Mouse (Mus musculus): ENCODE results near the gene Mog. TPM values are rescaled to one million over a fixed set of nuclear protein-coding genes. Genes with fewer than 3 reads are reported as not detected.
"Not testable (repeated sequence)": the region's sequence is repeated elsewhere in the genome, so short reads cannot be mapped to it uniquely, and the experiment has no call there.

Mog gene
- polyA plus RNA-seq, 1 experiment from 2014 or later: 2.0 TPM

- ATAC-seq: no peak
- Histone ChIP-seq H3K4me2 (ENCODE audit: low read length) (no peak overlapping the region), H3K4me3 (ENCODE audit: low read depth, low read length) (no peak overlapping the region), H3K9me3 (replicated peaks; ENCODE audit: control insufficient read depth, low read length, poor library complexity, severe bottlenecking) (no peaks in the 10 kb centered on the region), H3K36me3 (ENCODE audit: control insufficient read depth, insufficient read depth, low read length) (no peaks in the 10 kb centered on the region), H3K27me3 (ENCODE audit: control insufficient read depth, insufficient read depth, low read depth, low read length) (no peaks in the 10 kb centered on the region), H3K9ac (ENCODE audit: low read depth, low read length) (no peak overlapping the region), H3K4me1 (ENCODE audit: control insufficient read depth, insufficient read depth, low read length) (peaks cover 4% of the 10 kb centered on the region; the same call in 1 of the 2 replicates), H3K27ac (ENCODE audit: low read length) (peak overlapping the region; percentile 98)
- 95% methylated on average over 4 of the region's 4 CpGs for WGBS
These were observed 4.3 kb upstream of the Mog start for GRCm38 (mm10) chr17:37027486-37027885.

- no peak for ATAC-seq
- H3K9ac ChIP-seq (ENCODE audit: low read depth, low read length): no peak overlapping the region
- WGBS: 75% methylated on average over 2 of the region's 2 CpGs
These were observed 3.2 kb upstream of the Mog start for GRCm38 (mm10) chr17:37026425-37026824.

GRCm38 (mm10) chr17:37019242-37019641, 4.0 kb downstream of the Mog start:
- H3K27me3 ChIP-seq (ENCODE audit: control insufficient read depth, insufficient read depth, low read depth, low read length); ATAC-seq; H3K36me3 ChIP-seq (ENCODE audit: control insufficient read depth, insufficient read depth, low read length); H3K4me2 ChIP-seq (ENCODE audit: low read length); H3K9ac ChIP-seq (ENCODE audit: low read depth, low read length); H3K4me3 ChIP-seq (ENCODE audit: low read depth, low read length); H3K27ac ChIP-seq (ENCODE audit: low read length); H3K9me3 ChIP-seq (replicated peaks; ENCODE audit: control insufficient read depth, low read length, poor library complexity, severe bottlenecking); H3K4me1 ChIP-seq (ENCODE audit: control insufficient read depth, insufficient read depth, low read length): not testable (repeated sequence)
- WGBS: 91% methylated on average over 5 of the region's 5 CpGs

More at GRCm38 (mm10) chr17:37026425-37026824, 3.2 kb upstream of the Mog start:
- Histone ChIP-seq H3K4me3 (ENCODE audit: low read depth, low read length) (no peak overlapping the region), H3K27ac (ENCODE audit: low read length) (no peak overlapping the region), H3K27me3 (ENCODE audit: control insufficient read depth, insufficient read depth, low read depth, low read length) (no peaks in the 10 kb centered on the region), H3K36me3 (ENCODE audit: control insufficient read depth, insufficient read depth, low read length) (no peaks in the 10 kb centered on the region), H3K9me3 (replicated peaks; ENCODE audit: control insufficient read depth, low read length, poor library complexity, severe bottlenecking) (no peaks in the 10 kb centered on the region), H3K4me1 (ENCODE audit: control insufficient read depth, insufficient read depth, low read length) (peaks cover 4% of the 10 kb centered on the region; the same call in 1 of the 2 replicates), H3K4me2 (ENCODE audit: low read length) (no peak overlapping the region)

- Histone ChIP-seq H3K27me3 (ENCODE audit: control insufficient read depth, insufficient read depth, low read depth, low read length) (no peaks in the 10 kb centered on the region), H3K9ac (ENCODE audit: low read depth, low read length) (no peak overlapping the region), H3K4me2 (ENCODE audit: low read length) (no peak overlapping the region), H3K36me3 (ENCODE audit: control insufficient read depth, insufficient read depth, low read length) (peaks cover under 1% of the 10 kb centered on the region; the same call in 1 of the 2 replicates), H3K9me3 (replicated peaks; ENCODE audit: control insufficient read depth, low read length, poor library complexity, severe bottlenecking) (no peaks in the 10 kb centered on the region), H3K4me1 (ENCODE audit: control insufficient read depth, insufficient read depth, low read length) (no peaks in the 10 kb centered on the region), H3K27ac (ENCODE audit: low read length) (no peak overlapping the region), H3K4me3 (ENCODE audit: low read depth, low read length) (no peak overlapping the region)
- WGBS: 86% methylated on average over 3 of the region's 3 CpGs
- ATAC-seq: no peak
These were observed 4.9 kb downstream of the Mog start for GRCm38 (mm10) chr17:37018328-37018727.

GRCm38 (mm10) chr17:37016333-37016732, 6.9 kb downstream of the Mog start:
- no peak for ATAC-seq
- Histone ChIP-seq H3K27ac (ENCODE audit: low read length) (no peak overlapping the region), H3K4me3 (ENCODE audit: low read depth, low read length) (no peak overlapping the region)

GRCm38 (mm10) chr17:37012141-37012540, 11.1 kb downstream of the Mog start:
- Histone ChIP-seq H3K27ac (ENCODE audit: low read length) (no peak overlapping the region), H3K9ac (ENCODE audit: low read depth, low read length) (no peak overlapping the region), H3K36me3 (ENCODE audit: control insufficient read depth, insufficient read depth, low read length) (peaks cover 36% of the 10 kb centered on the region), H3K4me2 (ENCODE audit: low read length) (no peak overlapping the region), H3K9me3 (replicated peaks; ENCODE audit: control insufficient read depth, low read length, poor library complexity, severe bottlenecking) (no peaks in the 10 kb centered on the region), H3K27me3 (ENCODE audit: control insufficient read depth, insufficient read depth, low read depth, low read length) (no peaks in the 10 kb centered on the region), H3K4me1 (ENCODE audit: control insufficient read depth, insufficient read depth, low read length) (peaks cover 9% of the 10 kb centered on the region; the same call in 1 of the 2 replicates), H3K4me3 (ENCODE audit: low read depth, low read length) (no peak overlapping the region)
- ATAC-seq: no peak
- 81% methylated on average over 5 of the region's 5 CpGs for WGBS

More at GRCm38 (mm10) chr17:37016333-37016732, 6.9 kb downstream of the Mog start:
- no peaks in the 10 kb centered on the region for H3K27me3 ChIP-seq (ENCODE audit: control insufficient read depth, insufficient read depth, low read depth, low read length)
- H3K4me1 ChIP-seq (ENCODE audit: control insufficient read depth, insufficient read depth, low read length): peaks cover 6% of the 10 kb centered on the region; the same call in 1 of the 2 replicates
- peaks cover 7% of the 10 kb centered on the region; the same call in 1 of the 2 replicates for H3K36me3 ChIP-seq (ENCODE audit: control insufficient read depth, insufficient read depth, low read length)
- no peak overlapping the region for H3K4me2 ChIP-seq (ENCODE audit: low read length)
- H3K9me3 ChIP-seq (replicated peaks; ENCODE audit: control insufficient read depth, low read length, poor library complexity, severe bottlenecking): no peaks in the 10 kb centered on the region
- no peak overlapping the region for H3K9ac ChIP-seq (ENCODE audit: low read depth, low read length)

- ATAC-seq: no peak
- Histone ChIP-seq H3K27me3 (ENCODE audit: control insufficient read depth, insufficient read depth, low read depth, low read length) (no peaks in the 10 kb centered on the region), H3K4me1 (ENCODE audit: control insufficient read depth, insufficient read depth, low read length) (peaks cover 9% of the 10 kb centered on the region; the same call in 1 of the 2 replicates), H3K9ac (ENCODE audit: low read depth, low read length) (no peak overlapping the region), H3K4me2 (ENCODE audit: low read length) (no peak overlapping the region), H3K9me3 (replicated peaks; ENCODE audit: control insufficient read depth, low read length, poor library complexity, severe bottlenecking) (no peaks in the 10 kb centered on the region), H3K36me3 (ENCODE audit: control insufficient read depth, insufficient read depth, low read length) (peaks cover 38% of the 10 kb centered on the region), H3K27ac (ENCODE audit: low read length) (no peak overlapping the region), H3K4me3 (ENCODE audit: low read depth, low read length) (no peak overlapping the region)
- WGBS: 82% methylated on average over 3 of the region's 3 CpGs
These were observed 11.5 kb downstream of the Mog start for GRCm38 (mm10) chr17:37011719-37012118.

- peaks cover 21% of the 10 kb centered on the region for H3K4me1 ChIP-seq (ENCODE audit: control insufficient read depth, insufficient read depth, low read length)
- no peak overlapping the region for H3K9ac ChIP-seq (ENCODE audit: low read depth, low read length)
- H3K9me3 ChIP-seq (replicated peaks; ENCODE audit: control insufficient read depth, low read length, poor library complexity, severe bottlenecking): no peaks in the 10 kb centered on the region
- 96% methylated on average over 17 of the region's 17 CpGs for WGBS
- no peak overlapping the region for H3K27ac ChIP-seq (ENCODE audit: low read length)
- H3K27me3 ChIP-seq (ENCODE audit: control insufficient read depth, insufficient read depth, low read depth, low read length): no peaks in the 10 kb centered on the region
- no peak overlapping the region for H3K4me3 ChIP-seq (ENCODE audit: low read depth, low read length)
- H3K4me2 ChIP-seq (ENCODE audit: low read length): no peak overlapping the region
- H3K36me3 ChIP-seq (ENCODE audit: control insufficient read depth, insufficient read depth, low read length): peaks cover 51% of the 10 kb centered on the region
- no peak for ATAC-seq
These were observed 13.6 kb downstream of the Mog start for GRCm38 (mm10) chr17:37009460-37010042.

- Histone ChIP-seq H3K9ac (ENCODE audit: low read depth, low read length) (no peak overlapping the region), H3K4me2 (ENCODE audit: low read length) (no peak overlapping the region), H3K27ac (ENCODE audit: low read length) (no peak overlapping the region), H3K36me3 (ENCODE audit: control insufficient read depth, insufficient read depth, low read length) (peaks cover 48% of the 10 kb centered on the region), H3K27me3 (ENCODE audit: control insufficient read depth, insufficient read depth, low read depth, low read length) (no peaks in the 10 kb centered on the region), H3K9me3 (replicated peaks; ENCODE audit: control insufficient read depth, low read length, poor library complexity, severe bottlenecking) (no peaks in the 10 kb centered on the region), H3K4me3 (ENCODE audit: low read depth, low read length) (no peak overlapping the region), H3K4me1 (ENCODE audit: control insufficient read depth, insufficient read depth, low read length) (peaks cover 30% of the 10 kb centered on the region)
- WGBS: 93% methylated on average over 6 of the region's 6 CpGs
- ATAC-seq: no peak
These were observed 15.0 kb downstream of the Mog start for GRCm38 (mm10) chr17:37008161-37008560.

Measured in midbrain, embryonic 16.5 days (tissue).